Mouse (Mus musculus) kidney, adult 18-20 months (tissue): ENCODE data around the gene Plcg2.

Source experiments
- DNase-seq: peaks from one replicate; pipeline ENCODE4 v3.0.0; 2021

Plcg2 gene

DNA sequence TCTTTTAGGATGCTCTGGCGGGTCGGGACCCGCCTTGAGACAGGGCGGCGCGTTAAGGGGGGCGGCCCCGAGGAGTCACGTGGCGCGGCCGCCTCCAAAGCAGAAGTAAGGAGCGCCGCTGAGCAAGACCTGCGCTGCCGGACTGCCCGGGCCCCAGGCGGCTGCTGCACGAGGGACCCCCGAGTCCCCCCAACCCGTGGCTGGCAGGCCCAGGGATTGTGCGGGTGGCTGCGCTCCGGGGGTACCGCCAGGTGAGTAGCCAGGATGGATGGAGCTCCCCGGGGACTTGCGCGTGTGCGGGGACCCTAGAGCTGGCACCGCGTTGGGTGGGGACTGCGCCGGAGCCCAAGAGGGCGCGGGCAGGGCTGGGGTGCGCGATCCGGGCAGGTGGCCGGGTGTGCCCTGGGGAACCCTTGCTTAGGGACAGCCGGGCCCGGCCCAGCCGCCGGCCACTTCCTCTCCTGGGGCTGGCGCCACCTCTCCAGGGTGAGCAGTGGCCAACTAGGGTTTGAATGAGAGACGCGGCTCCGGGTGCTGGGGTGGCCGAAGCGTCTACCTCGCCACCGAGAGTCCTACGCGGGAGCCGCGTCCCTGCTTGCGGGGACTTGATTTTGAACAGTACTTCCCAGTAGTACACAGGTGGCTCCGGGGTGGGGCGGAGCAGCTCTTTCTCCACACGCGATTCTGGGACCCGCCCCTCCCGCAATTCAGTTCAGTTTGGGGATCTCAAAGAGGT is at the start of gene Plcg2:
Gene Plcg2 (plus strand): TSS at position 113 of the 736 bp plus-strand sequence.
- peak; percentile 55 for DNase-seq

DNA sequence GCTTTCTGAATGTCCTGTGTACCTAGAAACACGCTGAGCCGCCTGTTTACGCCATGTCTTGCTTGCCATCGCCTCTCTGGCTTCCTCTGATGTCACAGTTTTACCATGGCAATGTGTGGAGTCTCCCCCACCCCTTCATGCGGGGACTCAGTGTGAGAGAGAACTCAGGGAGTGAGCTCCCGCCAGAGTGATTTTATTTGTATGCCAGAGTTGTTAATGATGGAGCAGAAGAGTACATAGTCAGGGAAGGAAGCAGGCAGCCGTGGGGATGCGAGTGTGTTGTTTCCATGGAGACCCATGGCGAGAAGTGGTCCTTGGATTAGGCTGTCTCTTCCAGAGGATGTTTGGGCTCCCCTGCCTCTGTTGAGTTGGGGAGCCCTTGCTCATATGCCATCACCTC is 47.0 kb upstream of the Plcg2 start:
- no peak for DNase-seq

- DNase-seq = no peak
Measured at GRCm38 (mm10) chr8:117453974-117454373, 44.1 kb upstream of the Plcg2 start.

DNA sequence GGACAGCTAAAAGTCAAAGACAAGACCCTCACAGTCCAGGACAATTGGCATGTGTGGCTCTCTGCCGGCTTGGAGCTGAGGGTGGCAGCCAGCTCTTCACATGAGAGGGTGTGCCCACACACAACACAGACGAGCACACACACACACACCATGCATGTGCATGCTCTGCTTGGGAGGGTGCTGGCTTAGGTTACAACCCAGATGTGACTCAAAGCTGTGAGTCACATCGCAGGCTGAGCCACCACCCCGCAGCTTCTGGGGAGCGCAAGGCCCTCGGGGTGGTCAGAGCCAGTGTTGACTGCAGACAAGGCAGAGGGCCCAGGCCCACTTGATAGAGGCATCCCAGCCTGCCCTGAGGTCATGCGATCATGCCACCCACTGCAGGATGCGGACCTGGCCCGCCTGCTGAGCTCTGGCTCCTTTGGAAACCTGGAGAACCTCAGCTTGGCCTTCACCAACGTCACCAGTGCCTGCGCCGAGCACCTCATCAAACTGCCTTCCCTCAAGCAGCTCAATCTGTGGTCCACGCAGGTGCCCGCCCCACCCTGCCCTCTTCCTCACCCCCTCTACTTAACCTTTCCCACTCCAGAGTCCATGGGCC is 43.5 kb upstream of the Plcg2 start:
- DNase-seq = no peak

- DNase-seq = no peak
Measured at GRCm38 (mm10) chr8:117455701-117456100, 42.4 kb upstream of the Plcg2 start.

DNA sequence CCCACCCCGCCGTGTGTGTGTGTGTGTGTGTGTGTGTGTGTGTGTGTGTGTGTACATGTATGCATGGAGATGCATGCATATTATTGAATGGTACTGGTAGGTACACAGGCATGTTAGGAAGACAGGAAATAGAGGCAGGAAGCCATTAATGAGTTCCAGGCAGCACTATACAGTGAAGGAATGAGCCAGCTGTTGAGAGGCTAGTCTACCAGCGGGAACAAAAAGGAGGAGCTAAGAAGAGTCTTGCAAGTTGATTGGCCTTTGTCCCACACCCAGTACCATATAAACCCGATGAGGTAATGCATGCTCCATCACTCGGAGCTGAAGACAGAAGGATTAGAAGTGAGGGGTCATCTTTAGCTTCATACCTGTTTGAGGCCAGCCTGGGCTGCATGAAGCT is 39.7 kb upstream of the Plcg2 start:
- DNase-seq = no peak

DNA sequence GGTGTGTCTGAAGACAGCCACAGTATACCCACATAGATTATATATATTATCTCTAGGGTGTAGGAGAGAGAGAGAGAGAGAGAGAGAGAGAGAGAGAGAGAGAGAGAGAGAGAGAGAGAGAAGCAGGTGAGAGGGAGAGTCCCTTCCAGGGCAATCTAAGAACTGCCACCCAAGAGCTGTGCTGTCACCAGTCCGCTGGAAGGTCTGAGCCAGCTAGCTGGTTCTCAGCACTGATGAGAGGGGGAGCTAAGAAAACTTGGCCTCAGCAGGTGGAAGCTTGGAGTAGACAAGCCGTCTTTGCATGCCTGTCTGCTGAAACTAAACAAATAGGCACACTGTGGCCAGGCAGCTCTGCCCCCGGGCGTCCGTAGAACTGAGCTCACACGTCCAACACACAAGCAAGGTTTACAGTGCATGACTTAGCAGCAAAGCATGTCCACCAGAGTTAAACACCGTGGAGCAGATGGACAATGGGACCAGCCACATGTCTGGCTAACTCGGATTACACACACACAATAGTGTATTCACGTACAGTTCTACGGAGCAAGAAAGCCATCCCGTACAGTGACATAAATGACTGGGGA is 35.3 kb upstream of the Plcg2 start:
- no peak for DNase-seq

DNA sequence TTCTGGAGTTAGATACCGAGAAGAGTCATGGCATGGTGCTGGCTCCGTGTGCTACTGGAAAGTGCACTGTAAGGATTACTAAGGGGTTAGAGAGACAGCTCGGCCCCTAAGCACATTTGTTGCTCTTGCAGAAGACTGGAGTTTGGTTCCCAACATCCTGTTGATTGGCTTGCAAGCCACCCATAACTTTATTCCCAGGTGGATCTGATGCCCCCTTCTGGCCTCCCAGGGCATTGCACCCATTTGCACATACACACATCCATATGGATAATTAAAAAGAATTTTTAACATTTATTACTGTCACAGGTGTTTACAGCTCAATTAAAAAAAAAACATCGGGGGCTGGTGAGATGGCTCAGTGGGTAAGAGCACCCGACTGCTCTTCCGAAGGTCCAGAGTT is 33.6 kb upstream of the Plcg2 start:
- peak; percentile 32 for DNase-seq

GRCm38 (mm10) chr8:117465250-117465649 is 32.8 kb upstream of the Plcg2 start:
- peak; percentile 41 for DNase-seq

DNA sequence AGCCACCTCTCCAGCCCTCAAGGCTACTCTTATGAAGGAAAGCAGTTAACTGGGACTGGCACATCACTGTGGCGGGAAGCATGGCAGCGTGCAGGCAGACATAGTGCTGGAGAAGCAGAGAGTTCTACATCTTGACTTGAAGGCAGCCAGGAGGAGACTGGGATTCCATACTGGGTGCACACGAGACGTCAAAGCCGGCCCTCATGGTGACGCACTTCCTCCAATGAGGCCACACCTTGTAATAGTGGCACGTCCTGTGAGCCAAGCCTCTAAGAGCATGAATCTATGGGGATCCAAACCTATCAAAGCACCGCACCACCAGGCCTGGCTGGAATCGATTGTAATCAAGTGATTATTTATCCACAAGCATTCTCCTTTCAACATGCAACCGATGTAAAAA is 30.6 kb upstream of the Plcg2 start:
- no peak for DNase-seq

DNA sequence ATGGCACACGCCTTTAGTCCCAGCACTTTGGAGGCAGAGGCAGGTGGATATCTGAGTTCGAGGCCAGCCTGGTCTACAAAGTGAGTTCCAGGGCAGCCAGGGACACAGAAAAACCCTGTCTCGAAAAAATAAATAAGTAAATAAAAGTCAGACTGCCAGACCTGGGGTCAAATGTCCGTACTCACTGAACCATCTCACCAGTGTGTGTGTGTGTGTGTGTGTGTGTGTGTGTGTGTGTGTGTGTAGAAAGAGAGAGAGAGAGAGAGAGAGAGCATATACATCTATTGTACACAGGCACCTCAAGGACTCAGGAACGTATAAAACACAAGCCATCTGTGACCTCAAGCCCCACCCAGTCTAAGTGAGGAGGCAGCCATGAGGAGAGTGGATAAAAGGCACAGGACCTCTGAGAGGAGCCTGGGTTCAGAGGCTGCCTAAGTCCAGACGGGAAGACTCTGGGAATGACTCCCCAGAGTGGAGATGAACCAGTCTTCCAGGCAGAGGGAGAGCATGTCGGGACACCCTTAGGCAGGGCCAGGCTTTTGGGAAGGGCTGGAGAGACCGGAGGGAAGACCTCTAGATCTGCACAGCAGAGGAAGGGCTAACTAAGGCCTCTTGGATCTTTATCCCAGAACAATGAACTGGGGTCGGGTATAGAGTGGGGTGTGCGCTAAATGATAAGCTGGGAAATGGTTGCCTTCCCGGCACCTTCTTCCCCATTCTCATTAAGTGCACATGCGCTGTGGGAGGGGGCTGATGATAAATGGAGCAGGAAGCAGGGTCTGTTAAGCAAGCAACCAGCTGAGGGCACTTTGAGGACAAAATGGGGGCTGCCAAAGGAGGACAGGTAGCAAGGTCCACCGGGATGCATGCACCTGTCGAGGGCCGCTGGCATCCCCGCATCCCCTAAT is 28.4 kb upstream of the Plcg2 start:
- peak; percentile 36 for DNase-seq

DNA sequence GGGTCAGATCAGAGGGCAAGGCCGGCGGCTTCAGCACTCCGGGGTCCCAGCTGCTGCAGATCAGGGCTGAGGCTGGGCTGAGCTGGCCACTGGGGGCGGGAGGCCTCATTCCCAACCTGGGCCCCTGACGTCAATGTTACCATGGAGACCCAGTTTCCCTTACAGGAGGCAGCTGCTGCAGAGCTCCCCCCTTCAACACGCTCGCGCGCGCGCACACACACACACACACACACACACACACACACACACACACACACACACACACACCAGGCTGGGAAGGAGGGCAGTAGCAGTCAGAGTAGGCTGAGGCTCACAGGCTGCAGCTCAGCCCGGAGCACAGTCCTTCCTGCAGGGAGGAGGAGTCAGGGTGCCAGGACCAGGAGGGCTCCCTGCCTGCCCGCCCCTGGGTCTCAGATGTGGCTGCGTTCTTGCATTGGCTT is 27.7 kb upstream of the Plcg2 start:
- peak; percentile 75 for DNase-seq

GRCm38 (mm10) chr8:117471174-117471573 is 26.9 kb upstream of the Plcg2 start:
- peak; percentile 75 for DNase-seq

DNA sequence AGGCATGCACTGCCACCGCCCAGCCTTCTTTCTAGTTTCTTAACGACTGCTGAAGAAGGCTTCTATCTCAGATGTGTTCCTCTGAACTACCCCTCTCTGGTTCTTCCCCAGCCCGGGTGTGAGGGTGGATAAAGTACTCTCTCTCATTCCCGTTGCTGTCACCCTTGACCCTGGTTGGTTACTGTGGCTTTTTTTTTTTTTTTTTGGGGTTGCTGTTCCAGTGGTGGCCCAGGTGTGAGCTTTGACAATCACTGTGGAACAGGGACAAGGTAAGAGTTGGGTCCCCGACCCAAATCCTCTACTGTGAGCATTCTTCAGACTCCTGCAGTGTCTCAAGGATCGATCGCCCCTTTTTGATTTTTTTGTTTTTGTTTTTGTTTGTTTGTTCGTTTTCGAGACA is 26.4 kb upstream of the Plcg2 start:
- DNase-seq = no peak

DNA sequence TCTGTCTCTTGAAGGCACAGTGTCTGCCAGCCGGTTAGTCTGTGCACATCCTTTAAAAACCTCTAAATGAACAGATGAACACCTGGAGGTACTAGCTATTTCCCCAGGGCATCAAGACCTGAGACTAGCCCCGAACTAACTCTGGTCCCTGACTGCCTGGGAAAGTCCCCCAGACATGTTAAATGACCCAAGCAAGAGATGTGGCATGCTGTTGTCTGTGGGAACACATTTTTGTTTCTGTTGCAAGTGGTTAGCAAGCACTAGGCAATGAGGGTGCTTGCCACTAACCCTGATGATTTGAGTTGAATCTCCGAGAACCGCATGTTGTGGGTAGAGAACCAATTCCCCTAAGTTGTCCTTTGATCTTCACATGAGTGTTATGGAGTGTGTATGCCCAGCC is 25.8 kb upstream of the Plcg2 start:
- DNase-seq = no peak

DNA sequence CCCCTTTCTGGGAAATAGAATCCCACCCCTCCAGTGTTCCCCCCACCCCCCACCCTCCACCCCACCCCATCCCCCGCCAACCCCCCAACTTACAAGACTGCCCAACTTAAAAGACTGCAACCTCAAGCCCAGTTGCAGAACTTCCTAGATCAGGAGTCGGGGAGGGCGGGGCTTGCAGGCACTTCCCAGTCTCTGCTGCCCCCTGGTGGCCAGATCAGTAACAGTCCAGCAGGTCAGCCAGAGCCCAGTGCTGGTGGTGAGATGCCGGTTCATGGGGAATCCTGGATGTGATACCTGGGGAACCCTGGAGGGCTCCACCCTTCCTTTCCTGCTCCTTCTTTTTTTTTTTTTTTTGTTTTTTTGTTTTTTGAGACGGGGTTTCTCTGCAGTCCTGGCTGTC is 23.1 kb upstream of the Plcg2 start:
- DNase-seq = peak; percentile 93

- DNase-seq = no peak
Measured at GRCm38 (mm10) chr8:117475819-117476218, 22.3 kb upstream of the Plcg2 start.

DNA sequence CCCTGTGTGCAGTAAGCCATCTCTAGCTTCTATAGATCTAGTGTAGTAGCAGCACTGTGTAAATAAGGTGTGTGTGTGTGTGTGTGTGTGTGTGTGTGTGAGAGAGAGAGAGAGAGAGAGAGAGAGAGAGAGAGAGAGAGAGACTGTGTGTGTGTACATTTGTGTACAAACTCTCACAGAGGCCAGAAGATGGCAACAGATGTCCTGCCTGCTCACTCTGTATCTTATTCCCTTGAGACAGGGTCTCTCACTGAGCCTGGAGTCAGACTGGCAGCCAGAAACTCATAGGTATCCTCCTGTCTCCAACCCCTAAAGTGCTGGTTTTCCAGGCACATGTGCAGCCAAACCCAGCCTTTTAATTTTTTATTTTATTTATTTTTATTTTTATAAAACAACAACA is 20.0 kb upstream of the Plcg2 start:
- no peak for DNase-seq

DNA sequence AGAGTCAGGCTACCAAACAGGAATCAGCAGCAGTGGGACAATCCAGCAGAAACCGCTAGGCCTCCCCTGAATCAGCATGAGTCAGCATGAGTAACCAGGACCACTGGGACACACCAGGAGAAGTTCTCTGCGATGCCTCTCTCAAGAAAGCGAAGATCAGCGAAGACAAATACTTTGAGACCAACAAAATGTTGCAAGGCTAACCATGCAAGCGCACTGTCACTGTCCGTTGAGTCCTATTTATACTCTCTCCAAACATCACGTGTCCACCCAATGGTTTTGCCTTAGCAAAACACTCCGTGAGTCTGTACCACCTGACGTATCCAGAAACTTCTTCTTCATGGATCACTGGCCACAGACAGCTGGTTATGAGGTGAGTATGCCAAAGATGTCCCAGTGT is 18.1 kb upstream of the Plcg2 start:
- no peak for DNase-seq

- DNase-seq = no peak
Measured at GRCm38 (mm10) chr8:117480516-117480915, 17.6 kb upstream of the Plcg2 start.

DNA sequence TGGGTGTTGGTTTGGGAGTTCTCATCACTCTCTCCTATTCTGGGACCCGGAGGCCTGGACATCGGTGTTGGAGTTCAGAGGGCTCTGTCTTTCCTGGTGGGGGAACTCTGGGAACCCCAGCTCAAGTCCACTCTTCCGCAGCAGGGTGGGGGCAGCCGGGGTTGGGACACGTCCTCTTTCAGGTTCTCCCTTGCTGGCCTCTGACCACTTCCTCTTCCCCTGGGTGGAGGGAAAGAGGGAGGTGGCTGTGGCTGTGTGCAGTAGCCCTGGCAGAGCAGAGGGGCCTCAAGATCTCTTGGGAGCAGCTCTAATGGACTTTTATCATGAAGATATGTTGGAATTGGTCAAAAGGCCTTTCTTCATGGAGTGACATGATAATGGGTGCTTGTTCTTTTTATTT is 16.3 kb upstream of the Plcg2 start:
- no peak for DNase-seq

DNA sequence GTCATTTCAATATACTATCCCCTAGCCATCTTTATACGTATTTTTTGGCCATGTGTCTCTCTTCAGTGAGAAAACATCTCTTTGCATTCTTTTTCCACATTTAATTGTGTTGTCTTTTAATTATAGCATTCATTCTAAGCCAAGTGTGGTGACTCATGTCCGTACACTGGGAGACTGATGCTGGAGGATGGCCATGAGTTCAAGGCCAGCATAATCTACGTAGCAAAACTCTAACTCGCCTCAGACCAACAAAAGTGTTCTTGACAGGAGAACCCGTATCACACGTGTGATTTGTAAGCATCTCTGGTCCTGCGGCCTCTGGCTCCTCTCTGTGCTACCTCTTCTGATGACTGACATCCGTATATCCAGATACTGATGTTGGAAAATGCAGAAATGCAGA is 13.4 kb upstream of the Plcg2 start:
- no peak for DNase-seq

DNA sequence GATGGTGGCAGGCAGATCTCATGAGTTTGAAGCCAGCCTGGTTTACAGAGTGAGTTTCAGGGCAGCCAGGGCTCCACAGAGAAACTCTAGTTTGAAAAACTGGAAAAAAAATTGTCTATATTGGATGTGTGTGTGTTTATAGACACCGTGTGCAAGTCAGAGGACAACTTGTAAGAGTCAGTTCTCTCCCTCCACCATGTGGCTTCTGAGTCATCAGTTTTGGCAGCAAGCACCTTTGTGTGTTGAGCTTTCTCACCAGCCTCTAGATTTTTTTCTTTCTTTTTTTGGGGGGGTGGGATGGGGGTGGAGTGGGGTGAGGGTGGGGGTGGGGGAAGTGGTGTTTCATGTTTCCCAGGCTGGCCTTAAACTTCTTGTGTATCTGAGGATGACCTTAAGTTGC is 12.8 kb upstream of the Plcg2 start:
- no peak for DNase-seq
